Mouse (Mus musculus) MEL (cell line): Measurements from ENCODE around the gene Ehbp1l1. TPM values are rescaled to one million over a fixed set of nuclear protein-coding genes. Genes with fewer than 3 reads are reported as not detected.

ENCODE experiments used
- DNase-seq: peaks from one replicate; pipeline ENCODE4 v3.0.0; 2011; ENCODE audit warnings: low read depth, low spot score
- H3K27ac ChIP-seq: 2 replicates; pipeline ENCODE4 v1.5.1; 2012; ENCODE audit warnings: low read depth, mild to moderate bottlenecking, control low read depth, low read length, moderate library complexity; ENCODE audit not compliant: control insufficient read depth
- H3K27me3 ChIP-seq, 2 experiments: fragments of 150-350 bp in 1 of 2; sonication (generic) in 1 of 2; 2 replicates each; pipeline ENCODE4 v1.6.1; 2012; ENCODE audit warnings: low read length in 2 of 2, mild to moderate bottlenecking in 2 of 2, improper control_type of control experiment in 1 of 2, moderate library complexity in 1 of 2; ENCODE audit not compliant: insufficient read depth in 2 of 2, control insufficient read depth in 1 of 2
- H3K36me3 ChIP-seq, 2 experiments: 2 replicates each; pipeline ENCODE4 v1.6.1; 2012 to 2014; ENCODE audit warnings: low read length in 2 of 2, improper control_type of control experiment in 1 of 2, inconsistent platforms in 1 of 2, mild to moderate bottlenecking in 1 of 2; ENCODE audit not compliant: insufficient read depth in 2 of 2, control insufficient read depth in 1 of 2
- H3K4me1 ChIP-seq, 2 experiments: fragments of 150-350 bp in 1 of 2; sonication (generic) in 1 of 2; 2 replicates each; pipeline ENCODE4 v1.6.1; 2012; ENCODE audit warnings: low read length in 2 of 2, improper control_type of control experiment in 1 of 2, mild to moderate bottlenecking in 1 of 2; ENCODE audit not compliant: insufficient read depth in 2 of 2, control insufficient read depth in 1 of 2
- H3K4me3 ChIP-seq, 2 experiments: fragments of 150-350 bp in 1 of 2; sonication (generic) in 1 of 2; 2 replicates each; pipeline ENCODE4 v1.5.1; 2012; ENCODE audit warnings: low read depth in 2 of 2, low read length in 2 of 2, mild to moderate bottlenecking in 2 of 2, moderate library complexity in 2 of 2, control low read depth in 1 of 2, improper control_type of control experiment in 1 of 2; ENCODE audit not compliant: control insufficient read depth in 1 of 2, insufficient read depth in 1 of 2
- H3K79me2 ChIP-seq: 2 replicates; pipeline ENCODE4 v1.6.1; 2012; ENCODE audit warnings: mild to moderate bottlenecking, low read length, moderate library complexity; ENCODE audit not compliant: control insufficient read depth, poor library complexity, insufficient read depth
- H3K9ac ChIP-seq: 2 replicates; pipeline ENCODE4 v1.6.1; 2012; ENCODE audit warnings: low read depth, mild to moderate bottlenecking, control low read depth, low read length, moderate library complexity; ENCODE audit not compliant: control insufficient read depth, poor library complexity, severe bottlenecking
- H3K9me3 ChIP-seq: fragments of 150-350 bp; sonication (generic); replicated peaks from 2 replicates; pipeline ENCODE4 v1.6.1; 2012; ENCODE audit warnings: mild to moderate bottlenecking, low read length, improper control_type of control experiment, moderate library complexity; ENCODE audit not compliant: insufficient read depth
- BHLHE40 ChIP-seq: IDR thresholded peaks from 2 replicates; pipeline ENCODE4 v1.6.1; 2012; ENCODE audit warnings: low read depth, mild to moderate bottlenecking, inconsistent platforms, low read length, improper control_type of control experiment, borderline replicate concordance
- CHD1 ChIP-seq: IDR thresholded peaks from 2 replicates; pipeline ENCODE4 v1.6.1; 2012; ENCODE audit warnings: low read depth, mild to moderate bottlenecking, inconsistent platforms, low read length, improper control_type of control experiment
- CHD2 ChIP-seq: IDR thresholded peaks from 2 replicates; pipeline ENCODE4 v1.6.1; 2011; ENCODE audit warnings: low read length, improper control_type of control experiment
- E2F4 ChIP-seq: IDR thresholded peaks from 2 replicates; pipeline ENCODE4 v1.6.1; 2011; ENCODE audit warnings: low read depth, low read length, improper control_type of control experiment, borderline replicate concordance
- ELF1 ChIP-seq: IDR thresholded peaks from 2 replicates; pipeline ENCODE4 v1.6.1; 2014; ENCODE audit warnings: low read depth, mild to moderate bottlenecking, inconsistent platforms, low read length, improper control_type of control experiment, moderate library complexity
- ETS1 ChIP-seq: IDR thresholded peaks from 2 replicates; pipeline ENCODE4 v1.6.1; 2012; ENCODE audit warnings: low read depth, mild to moderate bottlenecking, inconsistent platforms, low read length, improper control_type of control experiment, moderate library complexity
- GABPA ChIP-seq: IDR thresholded peaks from 2 replicates; pipeline ENCODE4 v1.6.1; 2012; ENCODE audit warnings: low read depth, mild to moderate bottlenecking, inconsistent platforms, low read length, improper control_type of control experiment, moderate library complexity
- GATA1 ChIP-seq: IDR thresholded peaks from 2 replicates; pipeline ENCODE4 v1.6.1; 2011; ENCODE audit warnings: low read depth, low read length, improper control_type of control experiment
- HCFC1 ChIP-seq: IDR thresholded peaks from 2 replicates; pipeline ENCODE4 v1.6.1; 2012; ENCODE audit warnings: low read depth, mild to moderate bottlenecking, inconsistent platforms, low read length, improper control_type of control experiment, moderate library complexity
- JUND ChIP-seq: IDR thresholded peaks from 2 replicates; pipeline ENCODE4 v1.6.1; 2011; ENCODE audit warnings: low read depth, mild to moderate bottlenecking, improper control_type of control experiment, low read length
- KAT2A ChIP-seq: conservative IDR thresholded peaks from 2 replicates; pipeline ENCODE4 v1.6.1; 2012; ENCODE audit warnings: low read depth, low read length, improper control_type of control experiment, inconsistent platforms
- MAX ChIP-seq: IDR thresholded peaks from 2 replicates; pipeline ENCODE4 v1.6.1; 2011; ENCODE audit warnings: low read length, improper control_type of control experiment
- MAZ ChIP-seq: IDR thresholded peaks from 2 replicates; pipeline ENCODE4 v1.6.1; 2012; ENCODE audit warnings: low read depth, mild to moderate bottlenecking, inconsistent platforms, low read length, improper control_type of control experiment
- MXI1 ChIP-seq: IDR thresholded peaks from 2 replicates; pipeline ENCODE4 v1.6.1; 2011; ENCODE audit warnings: mild to moderate bottlenecking, low read depth, low read length, improper control_type of control experiment
- MYC ChIP-seq: IDR thresholded peaks from 2 replicates; pipeline ENCODE4 v1.6.1; 2011; ENCODE audit warnings: low read depth, mild to moderate bottlenecking, low read length, improper control_type of control experiment, moderate library complexity
- NELFE ChIP-seq: IDR thresholded peaks from 2 replicates; pipeline ENCODE4 v1.6.1; 2011; ENCODE audit warnings: low read depth, low read length, improper control_type of control experiment
- POLR2A ChIP-seq, 2 experiments: IDR thresholded peaks; 2 replicates each; pipeline ENCODE4 v1.6.1; 2011 to 2012; ENCODE audit warnings: low read length in 2 of 2, mild to moderate bottlenecking in 2 of 2, control low read depth in 1 of 2, improper control_type of control experiment in 1 of 2, low read depth in 1 of 2, moderate library complexity in 1 of 2; ENCODE audit not compliant: control insufficient read depth in 1 of 2, insufficient read depth in 1 of 2, poor library complexity in 1 of 2
- POLR2AphosphoS5 ChIP-seq: IDR thresholded peaks from 2 replicates; pipeline ENCODE4 v1.6.1; 2012; ENCODE audit warnings: low read depth, borderline replicate concordance, mild to moderate bottlenecking, inconsistent platforms, low read length, moderate library complexity, mixed read lengths
- RAD21 ChIP-seq: IDR thresholded peaks from 2 replicates; pipeline ENCODE4 v1.6.1; 2011; ENCODE audit warnings: mild to moderate bottlenecking, low read depth, low read length, improper control_type of control experiment
- RCOR1 ChIP-seq: IDR thresholded peaks from 2 replicates; pipeline ENCODE4 v1.6.1; 2012; ENCODE audit warnings: low read depth, mild to moderate bottlenecking, inconsistent platforms, low read length, improper control_type of control experiment
- SIN3A ChIP-seq: IDR thresholded peaks from 2 replicates; pipeline ENCODE4 v1.6.1; 2012; ENCODE audit warnings: low read length, improper control_type of control experiment, inconsistent platforms
- SMC3 ChIP-seq: IDR thresholded peaks from 2 replicates; pipeline ENCODE4 v1.6.1; 2011; ENCODE audit warnings: low read depth, low read length, improper control_type of control experiment
- TAL1 ChIP-seq: IDR thresholded peaks from 2 replicates; pipeline ENCODE4 v1.6.1; 2012; ENCODE audit warnings: mild to moderate bottlenecking, inconsistent platforms, low read length, moderate library complexity, mixed read lengths
- TBP ChIP-seq: IDR thresholded peaks from 2 replicates; pipeline ENCODE4 v1.8.0; 2011; ENCODE audit warnings: low read depth, low read length, improper control_type of control experiment
- TCF12 ChIP-seq: IDR thresholded peaks from 2 replicates; pipeline ENCODE4 v1.6.1; 2014; ENCODE audit warnings: low read depth, mild to moderate bottlenecking, inconsistent platforms, low read length, improper control_type of control experiment, moderate library complexity
- USF1 ChIP-seq: IDR thresholded peaks from 2 replicates; pipeline ENCODE4 v1.6.1; 2014; ENCODE audit warnings: low read depth, mild to moderate bottlenecking, inconsistent platforms, low read length, improper control_type of control experiment, moderate library complexity
- USF2 ChIP-seq, 2 experiments: IDR thresholded peaks; 2 replicates each; pipeline ENCODE4 v1.6.1; 2011 to 2012; ENCODE audit warnings: improper control_type of control experiment in 2 of 2, low read length in 2 of 2, borderline replicate concordance in 1 of 2, inconsistent platforms in 1 of 2, low read depth in 1 of 2, mild to moderate bottlenecking in 1 of 2; ENCODE audit not compliant: insufficient read depth in 1 of 2
- ZKSCAN1 ChIP-seq: IDR thresholded peaks from 2 replicates; pipeline ENCODE4 v1.6.1; 2012; ENCODE audit warnings: low read depth, mild to moderate bottlenecking, inconsistent platforms, low read length, improper control_type of control experiment, moderate library complexity
- ZMIZ1 ChIP-seq: IDR thresholded peaks from 2 replicates; pipeline ENCODE4 v1.6.1; 2012; ENCODE audit warnings: low read depth, mild to moderate bottlenecking, inconsistent platforms, low read length, improper control_type of control experiment, moderate library complexity
- polyA plus RNA-seq, 2 experiments: library from polyadenylated mRNA; stranded (reverse) in 1 of 2; unstranded in 1 of 2; fragments of >175 nt in 1 of 2; fragments of >200 nt in 1 of 2; gene quantifications; 2 replicates each; pipeline versions ENCODE4 v1.2.1 to v1.2.4; 2012; ENCODE audit warnings: low replicate concordance in 2 of 2, low read depth in 1 of 2; ENCODE audit not compliant: insufficient read length in 2 of 2, insufficient read depth in 1 of 2, missing spikeins in 1 of 2
- total RNA-seq: library from RNA; depleted of rRNA; stranded (reverse); fragments of 300-350 nt; gene quantifications from 2 replicates; pipeline ENCODE4 v1.2.3, GENCODE M21; 2012

Gene Ehbp1l1
- total and polyA plus RNA-seq, 3 experiments, result 63.2 to 113 (median 77.3) TPM

- TF ChIP-seq TBP, result 0 out of 2 replicates have a peak, but pooled peaks have one; percentile 44
- peak; percentile 85 for TF ChIP-seq RCOR1
- 0 out of 2 replicates have a peak, but pooled peaks have one; percentile 28 for TF ChIP-seq SIN3A
- no peak for TF ChIP-seq MXI1
- no peak for TF ChIP-seq MAZ
- 0 out of 2 replicates have a peak, but pooled peaks have one; percentile 8 for TF ChIP-seq SMC3
- no peak for TF ChIP-seq JUND
- TF ChIP-seq GATA1, result peak; percentile 54
- no peak for TF ChIP-seq USF1
- TF ChIP-seq E2F4, result no peak
- Histone ChIP-seq H3K27me3 (no peaks in the 10 kb centered on the region), H3K9ac (no peak overlapping the region), H3K9me3 (no peaks in the 10 kb centered on the region), H3K27ac (no peak overlapping the region), H3K36me3 (peaks cover 0 to 12% of the 10 kb centered on the region in 2 experiments; a peak in 2 of 4 replicates), H3K79me2 (peaks cover 14% of the 10 kb centered on the region), H3K4me3 (0 out of 4 replicates have a peak overlapping the region, but pooled peaks of 1 of the 2 experiments have one; percentile 1), H3K4me1 (peaks cover 0 to 19% of the 10 kb centered on the region in 2 experiments; a peak in 2 of 4 replicates)
- peak; percentile 79 for DNase-seq
Measured at GRCm38 (mm10) chr19:5734325-5734724, 8.2 kb upstream of the Ehbp1l1 start.

GRCm38 (mm10) chr19:5731264-5731978, 5.3 kb upstream of the Ehbp1l1 start:
- Histone ChIP-seq H3K4me3 (peak overlapping the region; percentile 66 to 89), H3K27ac (peak overlapping the region; percentile 37), H3K9ac (peak overlapping the region; percentile 82), H3K27me3 (no peaks in the 10 kb centered on the region), H3K4me1 (peaks cover 0 to 37% of the 10 kb centered on the region in 2 experiments; a peak in 2 of 4 replicates), H3K36me3 (peaks cover 0 to 20% of the 10 kb centered on the region in 2 experiments; a peak in 2 of 4 replicates), H3K79me2 (peaks cover 26% of the 10 kb centered on the region), H3K9me3 (no peaks in the 10 kb centered on the region)
- DNase-seq, result peak; percentile 97
- TF ChIP-seq MYC, result peak; percentile 96
- peak; percentile 98 for TF ChIP-seq SIN3A
- peak; percentile 71 for TF ChIP-seq ETS1
- TF ChIP-seq KAT2A, result peak; percentile 64; the same call in 1 of the 2 replicates
- no peak for TF ChIP-seq CHD1
- no peak for TF ChIP-seq GABPA
- 0 out of 2 replicates have a peak, but pooled peaks have one; percentile 19 for TF ChIP-seq POLR2AphosphoS5
- peak; percentile 91 for TF ChIP-seq NELFE
- peak; percentile 87 for TF ChIP-seq TBP
- TF ChIP-seq USF2 (IDR thresholded peaks at IDR 0.05; ENCODE audit: borderline replicate concordance in 1 of 2, insufficient read depth in 1 of 2, low read depth in 1 of 2, low read length in 2 of 2), result no peak
- peak; percentile 86 for TF ChIP-seq ELF1
- no peak for TF ChIP-seq TAL1
- TF ChIP-seq USF1, result peak; percentile 86
- no peak for TF ChIP-seq ZKSCAN1
- TF ChIP-seq CHD2, result no peak
- TF ChIP-seq SMC3, result no peak
- peak; percentile 90 for TF ChIP-seq MAX
- 0 out of 2 replicates have a peak, but pooled peaks have one; percentile 2 for TF ChIP-seq GATA1
- TF ChIP-seq RCOR1, result no peak
- peak; percentile 82 for TF ChIP-seq ZMIZ1
- TF ChIP-seq RAD21, result no peak
- no peak for TF ChIP-seq BHLHE40
- TF ChIP-seq POLR2A (IDR thresholded peaks at IDR 0.05; ENCODE audit: control insufficient read depth in 1 of 2, insufficient read depth in 1 of 2, low read depth in 1 of 2, low read length in 2 of 2, poor library complexity in 1 of 2), result peak; percentile 77 to 92
- TF ChIP-seq HCFC1, result peak; percentile 95
- TF ChIP-seq TCF12, result peak; percentile 58; the same call in 1 of the 2 replicates
- TF ChIP-seq MXI1, result peak; percentile 98
